Mouse (Mus musculus) intestine, embryonic 16.5 days (tissue): ENCODE measurements around the gene Slc39a11. TPM values are rescaled to one million over a fixed set of nuclear protein-coding genes. Genes with fewer than 3 reads are reported as not detected.

ENCODE experiments used
- ATAC-seq: fragments of 200-750 bp; cut with Nextera tagmentation; 2 replicates; pipeline ENCODE4 v1.8.0; 2017; ENCODE audit warnings: moderate TSS enrichment, moderate library complexity
- H3K27ac ChIP-seq: fragments of 300-500 bp; sonication (generic); 2 replicates; pipeline ENCODE4 v1.5.1; 2014; ENCODE audit warnings: mild to moderate bottlenecking, low read length
- H3K27me3 ChIP-seq: fragments of 300-500 bp; sonication (generic); replicated peaks from 2 replicates; pipeline ENCODE4 v1.6.1; 2014; ENCODE audit warnings: low read length, control low read depth, mixed read lengths; ENCODE audit not compliant: control insufficient read depth, insufficient read depth
- H3K36me3 ChIP-seq: fragments of 300-500 bp; sonication (generic); 2 replicates; pipeline ENCODE4 v1.6.1; 2014; ENCODE audit warnings: low read length, control low read depth; ENCODE audit not compliant: control insufficient read depth, insufficient read depth
- H3K4me1 ChIP-seq: fragments of 300-500 bp; sonication (generic); 2 replicates; pipeline ENCODE4 v1.6.1; 2014; ENCODE audit warnings: low read length, control low read depth, mixed read lengths; ENCODE audit not compliant: control insufficient read depth, insufficient read depth
- H3K4me2 ChIP-seq: fragments of 300-500 bp; sonication (generic); 2 replicates; pipeline ENCODE4 v1.6.1; 2014; ENCODE audit warnings: low read depth, low read length, control low read depth
- H3K4me3 ChIP-seq: fragments of 300-500 bp; sonication (generic); 2 replicates; pipeline ENCODE4 v1.5.1; 2014; ENCODE audit warnings: mild to moderate bottlenecking, low read length
- H3K9ac ChIP-seq: fragments of 300-500 bp; sonication (generic); 2 replicates; pipeline ENCODE4 v1.6.1; 2014; ENCODE audit warnings: low read depth, low read length
- H3K9me3 ChIP-seq: fragments of 300-500 bp; sonication (generic); 2 replicates; pipeline ENCODE4 v1.6.1; 2016; ENCODE audit warnings: low read length, control low read depth; ENCODE audit not compliant: control insufficient read depth
- WGBS: fragments of 180-500 bp; shearing (Covaris S2); extraction: QIAGEN DNeasy Blood & Tissue Kit; methylation state at CpG from one replicate; pipeline ENCODE4 v1.1.7; 2014; 5-methylcytosine and 5-hydroxymethylcytosine counted together
- polyA plus RNA-seq: library from polyadenylated mRNA; unstranded; fragments of >200 nt; fragmentation: Nextera tagmentation; extraction: Ambion mirVana; gene quantifications from 2 replicates; pipeline ENCODE4 v1.2.1, GENCODE M21; 2015

Slc39a11 gene
- polyA plus RNA-seq, 1 experiment from 2014 or later = 52.8 TPM

DNA sequence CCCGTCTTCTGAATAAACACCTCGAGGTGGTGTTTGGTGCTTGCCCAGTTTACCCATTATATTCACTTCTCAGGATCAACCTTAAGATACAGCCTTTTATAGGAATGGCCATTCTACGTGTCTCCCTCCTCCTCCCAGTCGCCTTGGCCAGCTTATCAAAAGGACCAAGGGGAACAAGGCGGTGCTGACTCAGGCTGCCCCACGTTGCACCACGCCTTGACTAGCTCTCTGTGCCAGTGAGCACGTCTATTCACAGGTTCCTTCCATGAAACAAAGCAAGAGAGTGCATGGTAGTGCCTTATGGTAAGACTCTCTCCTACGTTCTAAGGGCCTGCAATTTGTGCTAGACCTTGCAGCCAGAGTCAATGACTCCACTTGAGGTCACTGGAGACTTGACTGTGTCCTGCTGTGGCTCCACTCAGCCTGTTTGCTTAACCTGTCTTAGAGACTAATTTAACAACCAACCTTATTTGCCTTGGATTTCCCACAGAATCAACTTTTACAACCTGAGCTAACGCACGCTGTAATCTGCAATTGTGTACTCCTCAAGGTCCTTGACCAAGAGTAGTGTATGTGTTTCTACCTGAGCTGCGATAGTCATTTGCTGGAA is 144.2 kb downstream of the Slc39a11 start:
- H3K4me1 ChIP-seq = peaks cover 14% of the 10 kb centered on the region
- H3K4me2 ChIP-seq = no peak overlapping the region
- no peak overlapping the region for H3K9ac ChIP-seq
- H3K4me3 ChIP-seq = no peak overlapping the region
- no peaks in the 10 kb centered on the region for H3K9me3 ChIP-seq
- 68% methylated on average over 12 of the region's 12 CpGs for WGBS
- H3K36me3 ChIP-seq = no peaks in the 10 kb centered on the region
- 0 out of 2 replicates have a peak overlapping the region, but pooled peaks have one; percentile 20 for H3K27ac ChIP-seq
- H3K27me3 ChIP-seq = no peaks in the 10 kb centered on the region
- ATAC-seq = peak; percentile 61

DNA sequence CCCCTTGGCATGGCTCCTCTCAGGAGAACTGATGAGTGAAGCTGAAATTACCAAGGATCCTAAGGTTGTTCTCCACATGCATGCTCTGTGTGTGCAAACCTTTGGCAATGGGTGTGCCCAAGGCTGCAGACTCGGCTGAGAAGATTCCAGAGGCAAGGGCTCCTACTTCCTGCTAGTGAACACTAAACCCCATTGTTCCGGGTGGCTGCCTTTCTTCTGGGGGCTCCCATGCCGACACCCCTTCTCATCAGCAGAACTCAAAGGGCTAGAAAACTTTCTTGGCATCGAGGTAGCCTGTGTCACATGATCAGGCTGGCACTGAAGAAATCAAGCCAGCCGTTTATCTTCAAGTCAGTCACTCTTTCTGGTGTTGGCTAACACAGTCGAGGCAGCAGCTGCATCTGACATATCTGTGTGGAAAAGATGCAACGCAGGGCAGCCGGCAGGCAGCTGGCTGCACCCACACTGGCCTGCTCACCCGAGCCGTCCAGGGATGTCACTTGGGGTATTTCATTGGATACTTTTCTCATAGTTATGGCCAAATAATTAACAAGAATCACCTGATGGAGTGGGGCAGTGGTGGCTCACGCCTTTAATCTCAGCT is 145.3 kb downstream of the Slc39a11 start:
- Histone ChIP-seq H3K27ac (peak overlapping the region; percentile 58), H3K4me2 (no peak overlapping the region), H3K4me1 (peaks cover 14% of the 10 kb centered on the region), H3K4me3 (no peak overlapping the region), H3K9me3 (no peaks in the 10 kb centered on the region), H3K27me3 (no peaks in the 10 kb centered on the region), H3K9ac (0 out of 2 replicates have a peak overlapping the region, but pooled peaks have one; percentile 6), H3K36me3 (no peaks in the 10 kb centered on the region)
- 53% methylated on average over 11 of the region's 11 CpGs for WGBS
- peak; percentile 64 for ATAC-seq

DNA sequence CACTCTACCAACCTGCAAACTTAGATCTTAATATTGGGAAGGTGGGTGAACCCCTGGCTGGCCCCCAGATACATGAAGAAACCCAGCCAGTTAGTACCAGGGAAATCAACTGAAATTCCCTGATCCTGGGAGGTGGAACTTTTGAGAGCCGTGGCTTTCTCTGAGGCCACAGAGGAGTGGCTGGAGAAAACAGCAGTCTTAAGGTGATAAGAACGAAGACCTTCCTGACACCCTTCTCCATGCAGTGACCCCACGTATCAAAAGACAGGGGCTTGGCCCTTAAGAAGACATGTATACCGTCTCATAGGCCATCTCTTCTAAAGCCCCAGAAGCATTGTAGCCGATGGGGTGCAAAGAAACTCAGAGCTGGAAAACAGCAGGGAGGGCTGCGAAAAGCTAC is 146.9 kb downstream of the Slc39a11 start:
- Histone ChIP-seq H3K27ac (no peak overlapping the region), H3K4me2 (no peak overlapping the region), H3K36me3 (no peaks in the 10 kb centered on the region), H3K27me3 (no peaks in the 10 kb centered on the region), H3K9ac (no peak overlapping the region), H3K4me1 (peaks cover 9% of the 10 kb centered on the region), H3K9me3 (no peaks in the 10 kb centered on the region), H3K4me3 (no peak overlapping the region)
- ATAC-seq = no peak
- WGBS = 80% methylated on average over 6 of the region's 6 CpGs

- WGBS = 83% methylated on average over 20 of the region's 20 CpGs
- Histone ChIP-seq H3K4me2 (no peak overlapping the region), H3K9ac (no peak overlapping the region), H3K4me3 (no peak overlapping the region), H3K36me3 (no peaks in the 10 kb centered on the region), H3K27ac (no peak overlapping the region), H3K4me1 (peaks cover 8% of the 10 kb centered on the region; the same call in 1 of the 2 replicates), H3K9me3 (no peaks in the 10 kb centered on the region), H3K27me3 (no peaks in the 10 kb centered on the region)
- no peak for ATAC-seq
Measured at GRCm38 (mm10) chr11:113500631-113501305, 149.1 kb downstream of the Slc39a11 start.

DNA sequence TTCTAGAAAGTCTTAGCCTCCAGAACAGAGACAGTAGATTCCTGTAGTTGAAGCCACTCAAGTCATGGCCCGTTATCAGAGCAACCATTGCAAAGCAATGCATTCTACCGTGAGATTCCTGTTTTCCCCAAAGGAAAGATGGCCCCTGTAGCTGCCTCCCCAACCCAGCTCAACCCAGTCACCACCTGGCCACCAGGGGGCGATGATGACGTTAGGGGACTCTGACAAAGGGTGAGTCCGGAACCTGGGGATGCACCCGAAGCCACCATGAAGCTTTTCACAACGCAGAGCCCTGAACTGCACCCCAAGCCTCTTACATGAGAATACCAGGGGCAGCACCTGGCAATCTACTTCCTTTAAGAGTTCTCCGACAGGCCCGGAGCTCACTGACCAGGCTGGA is 151.0 kb downstream of the Slc39a11 start:
- no peak overlapping the region for H3K4me2 ChIP-seq
- H3K36me3 ChIP-seq = no peaks in the 10 kb centered on the region
- H3K27me3 ChIP-seq = no peaks in the 10 kb centered on the region
- H3K9me3 ChIP-seq = no peaks in the 10 kb centered on the region
- no peaks in the 10 kb centered on the region for H3K4me1 ChIP-seq
- no peak overlapping the region for H3K27ac ChIP-seq
- WGBS = 63% methylated on average over 9 of the region's 9 CpGs
- no peak overlapping the region for H3K9ac ChIP-seq
- no peak for ATAC-seq
- no peak overlapping the region for H3K4me3 ChIP-seq

GRCm38 (mm10) chr11:113494021-113494546 is 155.8 kb downstream of the Slc39a11 start:
- Histone ChIP-seq H3K36me3 (no peaks in the 10 kb centered on the region), H3K4me3 (no peak overlapping the region), H3K27ac (no peak overlapping the region), H3K27me3 (no peaks in the 10 kb centered on the region), H3K4me2 (no peak overlapping the region), H3K9me3 (no peaks in the 10 kb centered on the region), H3K4me1 (no peaks in the 10 kb centered on the region), H3K9ac (no peak overlapping the region)
- 86% methylated on average over 12 of the region's 12 CpGs for WGBS
- no peak for ATAC-seq

DNA sequence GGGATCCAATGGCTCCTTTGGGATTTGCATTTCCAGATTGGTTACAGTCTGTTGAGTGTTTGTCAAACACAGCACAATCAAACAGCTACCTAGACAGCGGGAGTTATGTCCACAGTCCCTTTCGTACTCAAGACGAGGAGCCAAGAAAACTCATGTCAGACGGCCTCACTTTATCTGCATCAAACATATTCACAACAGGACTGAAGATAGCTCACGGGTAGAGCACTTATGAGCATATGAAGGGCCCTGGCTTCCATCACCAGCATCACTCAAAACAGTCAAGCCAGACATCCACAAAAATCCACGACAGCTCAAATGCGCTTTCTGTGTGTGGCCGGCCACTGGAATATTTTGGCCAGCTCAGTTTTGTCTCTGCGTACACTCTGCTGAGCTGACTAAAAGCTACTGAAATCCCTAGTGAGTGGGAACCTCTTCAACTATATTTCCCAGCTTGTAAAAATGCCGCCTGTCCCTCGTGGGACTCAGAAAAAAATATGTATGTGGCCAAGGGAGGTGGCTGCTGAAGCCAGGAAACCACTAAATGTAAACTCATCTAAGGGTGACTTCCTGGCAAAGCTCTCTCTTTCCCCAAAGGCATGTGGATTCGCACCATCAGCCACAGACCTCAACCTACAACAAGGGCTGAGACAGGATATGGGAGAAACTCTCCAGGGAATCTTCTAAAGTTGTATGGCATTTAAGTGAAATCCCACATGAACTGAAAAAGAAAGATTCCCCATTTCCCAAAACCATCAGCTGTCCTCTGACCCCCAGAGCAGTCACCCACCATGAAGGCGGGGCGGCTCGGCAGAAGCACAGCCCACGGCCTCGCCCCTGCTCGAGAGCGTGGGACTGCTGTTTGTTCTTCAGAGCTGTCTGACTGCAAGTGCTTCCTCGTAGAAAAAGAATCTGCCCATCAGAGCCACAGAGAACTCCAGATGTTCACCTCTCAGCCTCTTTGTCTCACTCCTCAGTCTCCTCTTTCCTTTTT is 159.1 kb downstream of the Slc39a11 start:
- H3K9me3 ChIP-seq = no peaks in the 10 kb centered on the region
- WGBS = 66% methylated on average over 20 of the region's 20 CpGs
- no peak for ATAC-seq
- H3K27me3 ChIP-seq = no peaks in the 10 kb centered on the region
- no peak overlapping the region for H3K27ac ChIP-seq
- peaks cover 11% of the 10 kb centered on the region; the same call in 1 of the 2 replicates for H3K4me1 ChIP-seq
- no peak overlapping the region for H3K9ac ChIP-seq
- H3K4me3 ChIP-seq = no peak overlapping the region
- H3K36me3 ChIP-seq = no peaks in the 10 kb centered on the region
- H3K4me2 ChIP-seq = no peak overlapping the region

DNA sequence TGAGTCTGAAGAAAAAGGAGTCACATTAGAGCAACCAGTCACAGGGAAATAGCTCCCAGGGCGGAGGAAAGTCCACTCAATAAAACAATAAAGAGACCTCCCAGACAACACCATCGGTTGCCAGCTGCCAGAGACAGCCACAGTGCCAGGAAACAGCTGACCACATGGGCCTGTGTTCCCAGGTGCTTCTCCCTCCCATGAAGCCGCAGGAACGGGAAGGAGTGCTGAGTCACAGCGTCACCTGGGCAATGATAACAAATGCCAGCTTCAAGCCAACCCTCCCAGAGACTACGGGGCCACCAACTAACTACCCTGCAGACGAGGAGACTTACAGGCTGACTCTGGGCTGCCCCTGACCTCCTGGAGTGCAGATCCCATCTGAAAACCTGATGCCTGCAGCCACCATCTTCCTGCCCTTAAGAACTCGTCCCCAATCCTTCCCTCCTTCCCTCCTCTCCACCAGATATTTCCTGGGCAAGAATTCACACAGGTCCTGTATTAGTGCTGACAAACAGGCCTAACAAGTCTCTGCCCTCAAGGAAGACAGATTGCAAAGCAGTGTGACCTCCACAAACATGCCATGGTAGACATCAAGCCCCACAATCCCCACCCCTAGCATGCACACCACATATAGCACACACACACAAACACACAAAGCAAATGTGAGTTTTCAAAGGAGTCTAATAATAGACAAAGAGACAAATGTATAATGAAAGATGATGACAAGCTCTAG is 162.1 kb downstream of the Slc39a11 start:
- H3K4me3 ChIP-seq = no peak overlapping the region
- no peaks in the 10 kb centered on the region for H3K9me3 ChIP-seq
- peak overlapping the region; percentile 56 for H3K27ac ChIP-seq
- no peaks in the 10 kb centered on the region for H3K27me3 ChIP-seq
- 26% methylated on average over 8 of the region's 8 CpGs for WGBS
- H3K4me1 ChIP-seq = peaks cover 11% of the 10 kb centered on the region
- H3K36me3 ChIP-seq = no peaks in the 10 kb centered on the region
- no peak overlapping the region for H3K4me2 ChIP-seq
- H3K9ac ChIP-seq = no peak overlapping the region
- peak; percentile 93 for ATAC-seq
